Mouse (Mus musculus) bone marrow macrophage, adult 2 months (primary cell): ENCODE measurements around the gene Astl.

ENCODE experiments used
- CTCF ChIP-seq: IDR thresholded peaks from 2 replicates; pipeline ENCODE4 v1.5.1; 2012; ENCODE audit warnings: low read depth, mild to moderate bottlenecking, low read length, moderate library complexity
- POLR2A ChIP-seq: IDR thresholded peaks from 2 replicates; pipeline ENCODE4 v1.6.1; 2012; ENCODE audit warnings: mild to moderate bottlenecking, low read depth, low read length, borderline replicate concordance

GRCm38 (mm10) chr2:127336497-127336832 is 2.0 kb upstream of the Astl start:
- TF ChIP-seq POLR2A: no peak
- TF ChIP-seq CTCF: no peak
